Mouse (Mus musculus): ENCODE measurements around the gene Lmf2. TPM values are rescaled to one million over a fixed set of nuclear protein-coding genes. Genes with fewer than 3 reads are reported as not detected.

The Lmf2 gene
- polyA plus RNA-seq, 1 experiment from 2014 or later, result 65.1 TPM

- peak overlapping the region; percentile 91 for H3K4me2 ChIP-seq (replicated peaks)
- no peak overlapping the region for H3K27ac ChIP-seq
- peaks cover 28% of the 10 kb centered on the region for H3K4me1 ChIP-seq
- H3K4me3 ChIP-seq, result peak overlapping the region; percentile 94
- H3K9ac ChIP-seq, result peak overlapping the region; percentile 48; the same call in 1 of the 2 replicates
- no peaks in the 10 kb centered on the region for H3K9me3 ChIP-seq
- no peaks in the 10 kb centered on the region for H3K27me3 ChIP-seq
- no peaks in the 10 kb centered on the region for H3K36me3 ChIP-seq
- no peak for ATAC-seq (ENCODE audit: low FRiP score, low read depth)
- WGBS, result 75% methylated on average over 4 of the region's 4 CpGs
These were observed 42.1 kb downstream of the Lmf2 start for GRCm38 (mm10) chr15:89313359-89313758.

- H3K9ac ChIP-seq, result no peak overlapping the region
- peaks cover 28% of the 10 kb centered on the region for H3K4me1 ChIP-seq
- peaks cover 30% of the 10 kb centered on the region for H3K36me3 ChIP-seq
- H3K27ac ChIP-seq, result no peak overlapping the region
- no peak overlapping the region for H3K4me3 ChIP-seq
- H3K27me3 ChIP-seq, result no peaks in the 10 kb centered on the region
- 72% methylated on average over 6 of the region's 6 CpGs for WGBS
- no peak for ATAC-seq (ENCODE audit: low FRiP score, low read depth)
- H3K4me2 ChIP-seq (replicated peaks), result no peak overlapping the region
- H3K9me3 ChIP-seq, result no peaks in the 10 kb centered on the region
These were observed 45.4 kb downstream of the Lmf2 start for GRCm38 (mm10) chr15:89309962-89310498.

GRCm38 (mm10) chr15:89308406-89309139 is 46.9 kb downstream of the Lmf2 start:
- H3K9ac ChIP-seq, result no peak overlapping the region
- H3K4me2 ChIP-seq (replicated peaks), result no peak overlapping the region
- H3K27me3 ChIP-seq, result no peaks in the 10 kb centered on the region
- no peaks in the 10 kb centered on the region for H3K9me3 ChIP-seq
- no peak for ATAC-seq (ENCODE audit: low FRiP score, low read depth)
- H3K27ac ChIP-seq, result no peak overlapping the region
- 80% methylated on average over 7 of the region's 7 CpGs for WGBS
- H3K4me1 ChIP-seq, result peaks cover 19% of the 10 kb centered on the region
- H3K4me3 ChIP-seq, result no peak overlapping the region
- H3K36me3 ChIP-seq, result peaks cover 44% of the 10 kb centered on the region

GRCm38 (mm10) chr15:89307461-89307860 is 48.0 kb downstream of the Lmf2 start:
- WGBS, result 93% methylated on average over 13 of the region's 13 CpGs
- ATAC-seq (ENCODE audit: low FRiP score, low read depth), result no peak
- peaks cover 55% of the 10 kb centered on the region for H3K36me3 ChIP-seq

GRCm38 (mm10) chr15:89305966-89306365 is 49.5 kb downstream of the Lmf2 start:
- Histone ChIP-seq H3K9ac (no peak overlapping the region), H3K27me3 (no peaks in the 10 kb centered on the region), H3K9me3 (no peaks in the 10 kb centered on the region), H3K36me3 (peaks cover 70% of the 10 kb centered on the region), H3K27ac (no peak overlapping the region), H3K4me2 (replicated peaks) (no peak overlapping the region), H3K4me3 (no peak overlapping the region), H3K4me1 (peaks cover 7% of the 10 kb centered on the region)
- no peak for ATAC-seq (ENCODE audit: low FRiP score, low read depth)
- WGBS, result 57% methylated on average over 1 of the region's 1 CpGs

More at GRCm38 (mm10) chr15:89307461-89307860, 48.0 kb downstream of the Lmf2 start:
- no peak overlapping the region for H3K4me3 ChIP-seq
- H3K27ac ChIP-seq, result no peak overlapping the region
- H3K27me3 ChIP-seq, result no peaks in the 10 kb centered on the region
- no peak overlapping the region for H3K4me2 ChIP-seq (replicated peaks)
- H3K4me1 ChIP-seq, result peaks cover 8% of the 10 kb centered on the region
- H3K9me3 ChIP-seq, result no peaks in the 10 kb centered on the region
- no peak overlapping the region for H3K9ac ChIP-seq

Small RNAs within 50 kb of the gene (microRNA-seq; reads per million reads assigned to microRNA genes)
- gene Mir6959, result not detected

Other genes with a start within 250 kb of the Lmf2 start
- 17.5 and 18.1 TPM in 2 replicates for gene Tubgcp6, start 232.5 kb downstream of the Lmf2 start, polyA plus RNA-seq (2015; fragmentation: Nextera tagmentation; extraction: Ambion mirVana)
- 17.4 and 18.7 TPM in 2 replicates for gene Hdac10, start 227.0 kb downstream of the Lmf2 start, polyA plus RNA-seq (2015; fragmentation: Nextera tagmentation; extraction: Ambion mirVana)
- gene Mapk12, start 215.0 kb downstream of the Lmf2 start, polyA plus RNA-seq (2015; fragmentation: Nextera tagmentation; extraction: Ambion mirVana), result 6.4 and 6.5 TPM in 2 replicates
- gene Mapk11, start 206.0 kb downstream of the Lmf2 start, polyA plus RNA-seq (2015; fragmentation: Nextera tagmentation; extraction: Ambion mirVana), result 8.4 and 10.4 TPM in 2 replicates
- 130 and 144 TPM in 2 replicates for gene Plxnb2, start 174.9 kb downstream of the Lmf2 start, polyA plus RNA-seq (2015; fragmentation: Nextera tagmentation; extraction: Ambion mirVana)
- 22.8 and 25.8 TPM in 2 replicates for gene Dennd6b, start 159.2 kb downstream of the Lmf2 start, polyA plus RNA-seq (2015; fragmentation: Nextera tagmentation; extraction: Ambion mirVana)
- 31.8 and 36.3 TPM in 2 replicates for gene Ppp6r2, start 144.1 kb downstream of the Lmf2 start, polyA plus RNA-seq (2015; fragmentation: Nextera tagmentation; extraction: Ambion mirVana)
- 62.8 and 66.3 TPM in 2 replicates for gene Sbf1, start 40.3 kb downstream of the Lmf2 start, polyA plus RNA-seq (2015; fragmentation: Nextera tagmentation; extraction: Ambion mirVana)
- 0.54 and 0.83 TPM in 2 replicates for gene Adm2, start 32.9 kb downstream of the Lmf2 start, polyA plus RNA-seq (2015; fragmentation: Nextera tagmentation; extraction: Ambion mirVana)
- gene Miox, start 21.3 kb downstream of the Lmf2 start, polyA plus RNA-seq (2015; fragmentation: Nextera tagmentation; extraction: Ambion mirVana), result not detected in 2 replicates
- 146 and 162 TPM in 2 replicates for gene Ncaph2, start 60 bp upstream of the Lmf2 start, polyA plus RNA-seq (2015; fragmentation: Nextera tagmentation; extraction: Ambion mirVana)
- gene Sco2, start 18.2 kb upstream of the Lmf2 start, polyA plus RNA-seq (2015; fragmentation: Nextera tagmentation; extraction: Ambion mirVana), result 5.4 and 5.8 TPM in 2 replicates
- gene Tymp, start 21.4 kb upstream of the Lmf2 start, polyA plus RNA-seq (2015; fragmentation: Nextera tagmentation; extraction: Ambion mirVana), result 1.3 TPM in 2 replicates
- 0.23 and 0.29 TPM in 2 replicates for gene Odf3b, start 23.6 kb upstream of the Lmf2 start, polyA plus RNA-seq (2015; fragmentation: Nextera tagmentation; extraction: Ambion mirVana)
- gene Klhdc7b, start 29.3 kb upstream of the Lmf2 start, polyA plus RNA-seq (2015; fragmentation: Nextera tagmentation; extraction: Ambion mirVana), result 0.05 TPM in 1 of 2 replicates, not detected in the other
- not detected in 2 replicates for gene Syce3, start 54.8 kb upstream of the Lmf2 start, polyA plus RNA-seq (2015; fragmentation: Nextera tagmentation; extraction: Ambion mirVana)
- gene Cpt1b, start 70.2 kb upstream of the Lmf2 start, polyA plus RNA-seq (2015; fragmentation: Nextera tagmentation; extraction: Ambion mirVana), result 0.52 and 0.57 TPM in 2 replicates
- 3.5 and 3.7 TPM in 2 replicates for gene C730034F03Rik, start 73.9 kb upstream of the Lmf2 start, polyA plus RNA-seq (2015; fragmentation: Nextera tagmentation; extraction: Ambion mirVana)
- not detected in 2 replicates for gene Gm44502, start 74.0 kb upstream of the Lmf2 start, polyA plus RNA-seq (2015; fragmentation: Nextera tagmentation; extraction: Ambion mirVana)
- gene Chkb, start 74.2 kb upstream of the Lmf2 start, polyA plus RNA-seq (2015; fragmentation: Nextera tagmentation; extraction: Ambion mirVana), result 55.7 and 63.6 TPM in 2 replicates
- gene Mapk8ip2, start 98.3 kb upstream of the Lmf2 start, polyA plus RNA-seq (2015; fragmentation: Nextera tagmentation; extraction: Ambion mirVana), result 2.2 and 2.4 TPM in 2 replicates
- 23.0 TPM in 2 replicates for gene Arsa, start 121.8 kb upstream of the Lmf2 start, polyA plus RNA-seq (2015; fragmentation: Nextera tagmentation; extraction: Ambion mirVana)
- 2.6 and 2.7 TPM in 2 replicates for gene Shank3, start 144.0 kb upstream of the Lmf2 start, polyA plus RNA-seq (2015; fragmentation: Nextera tagmentation; extraction: Ambion mirVana)
- gene Acr, start 212.7 kb upstream of the Lmf2 start, polyA plus RNA-seq (2015; fragmentation: Nextera tagmentation; extraction: Ambion mirVana), result 0.17 TPM in 1 of 2 replicates, not detected in the other
- gene Rabl2, start 236.3 kb upstream of the Lmf2 start, polyA plus RNA-seq (2015; fragmentation: Nextera tagmentation; extraction: Ambion mirVana), result 45.3 and 52.1 TPM in 2 replicates

Data from limb, embryonic 13.5 days (tissue).